Mouse (Mus musculus) megakaryocyte, embryonic 14.5 days (primary cell): ENCODE results near the gene Wdr64.

Experiments used
- FLI1 ChIP-seq: IDR thresholded peaks from 2 replicates; pipeline ENCODE4 v1.6.1; 2012; ENCODE audit warnings: low read length, inconsistent platforms, mixed read lengths
- GATA1 ChIP-seq: IDR thresholded peaks from 3 replicates; pipeline ENCODE4 v1.6.1; 2012; ENCODE audit warnings: mixed read lengths, low read length, inconsistent platforms, borderline replicate concordance

DNA sequence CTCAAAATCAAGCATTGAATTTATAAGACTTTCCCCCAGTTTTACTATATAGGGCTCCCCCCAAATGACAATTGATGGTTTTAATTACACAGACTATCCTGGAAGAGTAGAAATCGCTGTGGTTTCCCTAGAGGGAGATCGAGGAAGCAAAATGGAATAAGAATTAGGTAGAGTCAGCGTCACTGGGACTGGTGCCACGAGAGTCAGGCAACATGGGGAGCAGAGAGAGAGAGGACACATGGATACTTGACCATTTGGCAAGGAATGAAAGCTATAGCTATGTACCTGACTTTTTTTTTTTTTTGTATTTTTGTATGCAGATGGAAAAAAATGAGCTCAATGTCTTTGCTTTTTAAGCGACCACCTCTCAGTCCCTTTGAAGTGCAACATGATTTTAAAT is 110.0 kb downstream of the Wdr64 start:
- TF ChIP-seq GATA1 = no peak
- TF ChIP-seq FLI1 = no peak
